Mouse (Mus musculus) c-Kit-positive CD71-positive TER-119-negative erythroid progenitor cells, embryonic 14.5 days (primary cell): ENCODE data around the gene Spaca4.
A peak's percentile ranks its signal among the peaks of the same experiment; 100 is the strongest.

Experiments
- DNase-seq: peaks from one replicate; pipeline ENCODE4 v3.0.0-alpha.2; 2013; ENCODE audit warnings: low read depth

Gene Spaca4

DNA sequence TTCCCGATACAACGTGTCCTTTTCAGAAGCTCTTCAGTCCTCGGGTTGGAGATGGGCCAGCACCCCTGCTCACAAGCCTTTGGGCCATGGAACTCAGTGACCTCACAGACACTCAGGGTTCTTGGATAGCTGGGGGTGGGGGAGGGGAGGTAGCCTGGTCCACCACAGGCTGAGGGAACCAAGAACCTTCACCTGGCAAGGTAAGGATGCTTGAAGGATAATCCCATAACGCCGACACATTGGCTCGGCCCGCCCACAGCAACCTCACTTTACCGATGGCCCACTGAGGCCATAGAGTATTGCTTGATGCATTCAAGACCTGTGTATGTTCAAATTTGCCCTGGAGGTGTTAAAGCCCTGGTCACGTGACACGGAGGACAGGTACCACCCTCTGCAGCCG, at the start of gene Spaca4:
Gene Spaca4, minus strand, starts transcription at position 101 of the 400 bp plus-strand sequence.
- DNase-seq: no peak

DNA sequence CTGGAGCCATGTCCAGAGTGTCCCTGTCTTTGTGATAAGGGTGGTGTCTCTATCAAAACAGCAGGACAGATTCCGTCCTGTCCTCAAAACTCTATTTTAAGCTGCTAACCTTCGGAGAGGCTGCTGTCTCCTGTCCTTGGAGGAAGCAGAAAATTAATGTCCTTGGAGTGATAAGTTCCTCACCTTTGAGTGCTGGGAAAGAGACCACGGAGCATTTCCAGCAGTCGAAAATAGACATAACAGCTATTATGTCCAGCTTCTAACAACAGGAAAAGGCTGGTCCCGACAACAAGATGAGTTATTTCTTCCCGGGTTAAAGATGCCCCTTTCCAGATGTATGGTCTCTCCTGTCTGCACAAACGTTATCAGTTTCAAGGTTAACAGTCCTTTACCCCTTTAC, 49.6 kb upstream of the Spaca4 start:
- DNase-seq: no peak

DNA sequence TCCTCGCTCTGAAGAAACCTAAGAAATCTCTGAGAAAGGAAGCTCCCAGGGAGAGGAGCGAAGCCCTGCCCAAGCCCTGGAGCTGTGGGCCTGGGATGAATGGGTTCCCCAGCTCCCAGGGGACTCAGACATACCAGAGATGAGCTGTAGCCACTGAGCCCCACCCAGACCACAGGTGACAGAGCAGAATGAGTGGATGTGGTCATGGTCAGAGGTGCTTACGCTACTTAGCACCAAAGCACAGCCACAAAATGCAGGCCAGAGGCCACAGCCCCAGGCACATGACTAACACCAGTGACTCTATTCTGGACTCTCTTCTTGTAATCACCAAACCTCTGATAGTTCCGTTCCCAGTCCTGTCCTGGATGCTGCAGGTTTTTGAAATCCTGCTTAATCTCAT, 45.5 kb upstream of the Spaca4 start:
- DNase-seq: no peak

DNA sequence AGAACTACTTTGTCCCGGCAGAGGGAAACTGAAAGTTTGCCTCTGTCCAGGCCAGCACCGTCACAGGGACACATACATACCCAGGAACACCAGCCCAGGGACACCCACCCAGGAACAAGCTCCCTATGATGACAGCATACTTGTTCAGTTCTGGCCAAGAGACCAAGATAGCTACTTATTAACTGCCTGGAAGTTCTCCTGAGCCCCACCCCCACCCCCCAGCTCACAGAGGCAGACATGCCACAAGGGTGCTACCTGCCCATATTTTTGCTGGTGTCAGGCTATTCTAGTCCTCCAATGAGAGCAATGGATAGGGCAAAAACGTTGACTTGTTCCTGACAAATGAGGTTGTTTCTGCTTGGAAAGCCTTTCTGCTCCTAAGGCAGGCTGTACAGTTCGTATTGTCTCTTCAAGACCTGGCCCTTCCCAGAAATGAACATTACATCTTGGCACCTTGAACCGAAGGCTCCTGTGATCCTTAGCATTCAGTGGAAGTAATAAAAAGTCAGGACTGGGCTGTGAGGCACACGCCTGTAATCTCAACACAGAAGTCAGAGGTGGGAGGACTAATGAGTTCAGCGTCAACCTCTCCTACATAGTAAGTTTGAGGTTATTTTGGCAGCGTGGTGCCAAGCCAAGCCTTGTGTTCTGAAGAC, 44.9 kb upstream of the Spaca4 start:
- DNase-seq: no peak

DNA sequence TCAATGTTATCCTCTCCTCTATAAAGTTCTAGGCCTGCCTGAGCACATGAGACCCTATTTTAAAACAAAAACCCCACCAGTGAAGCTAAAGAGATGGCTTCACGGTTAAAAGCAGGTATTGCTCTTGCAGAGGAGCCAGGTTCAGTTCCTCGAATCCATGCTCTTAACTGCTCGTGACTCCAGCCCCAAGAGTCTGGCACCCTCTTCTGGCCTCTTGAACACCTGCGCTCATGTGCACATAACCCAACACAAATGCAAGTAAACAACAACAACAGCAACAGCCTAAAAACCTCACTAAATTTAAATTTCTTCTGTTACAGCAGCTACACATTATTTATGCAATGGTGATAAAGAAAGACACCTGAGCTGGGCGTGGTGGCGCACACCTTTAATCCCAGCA, 41.9 kb upstream of the Spaca4 start:
- DNase-seq: no peak

DNA sequence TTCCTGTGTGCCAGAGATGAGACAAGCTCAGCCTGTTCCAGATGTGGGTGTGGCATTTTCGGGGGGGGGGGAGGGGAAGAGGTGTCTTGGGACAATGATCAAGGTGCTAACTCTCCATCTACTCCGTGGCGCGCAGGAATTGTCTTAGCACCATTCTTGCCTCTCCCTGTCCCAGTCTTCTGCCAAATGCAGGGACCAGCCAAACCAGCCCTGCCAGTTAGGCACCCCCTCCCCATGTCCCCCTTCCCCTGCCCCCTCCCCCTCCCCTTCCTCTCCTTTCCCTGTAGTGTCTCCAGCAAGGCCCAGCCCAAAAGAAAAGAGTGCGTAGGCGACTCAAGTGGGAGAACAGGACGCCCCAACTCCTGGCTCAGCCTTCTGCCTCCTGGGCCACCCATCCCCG, 41.2 kb upstream of the Spaca4 start:
- no peak for DNase-seq

DNA sequence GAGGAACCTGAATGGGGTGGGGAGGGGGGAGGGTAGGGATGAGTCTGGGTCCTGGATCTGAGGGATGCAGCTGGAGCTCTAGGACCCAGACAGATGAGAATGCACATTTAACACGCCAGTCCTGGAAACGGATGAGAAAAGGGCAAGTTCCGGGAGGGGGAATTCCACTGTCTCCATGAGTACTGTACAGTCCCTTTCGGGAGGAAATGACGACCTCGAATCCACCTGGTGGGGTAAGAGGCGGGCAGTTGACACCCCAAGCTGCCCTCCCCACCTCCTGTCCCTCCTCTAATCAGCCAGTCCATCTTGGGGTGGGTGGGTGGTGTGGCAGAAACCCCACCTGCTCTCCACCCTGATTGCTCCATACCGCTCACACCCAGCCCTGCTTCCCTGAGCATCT, 40.4 kb upstream of the Spaca4 start:
- no peak for DNase-seq

DNA sequence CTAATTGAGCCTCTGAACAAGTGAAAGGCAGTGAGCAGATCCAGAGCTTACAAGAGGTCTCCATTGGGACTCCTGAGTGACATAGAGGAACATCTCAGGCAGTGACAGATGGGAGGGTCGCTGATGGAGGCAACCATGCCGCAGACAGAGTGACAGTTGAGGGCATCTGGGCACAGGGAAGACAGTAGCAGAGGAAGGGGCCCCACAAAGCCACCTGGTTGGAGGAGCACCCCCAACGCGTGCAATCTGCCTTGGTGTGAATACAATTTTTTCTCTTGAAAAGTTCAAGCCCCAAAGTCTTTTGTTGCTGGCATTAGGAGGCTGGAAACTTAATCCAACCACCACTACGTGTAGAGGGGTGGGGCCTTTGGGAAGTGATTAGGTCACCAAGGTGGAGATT, 34.5 kb upstream of the Spaca4 start:
- DNase-seq: no peak

DNA sequence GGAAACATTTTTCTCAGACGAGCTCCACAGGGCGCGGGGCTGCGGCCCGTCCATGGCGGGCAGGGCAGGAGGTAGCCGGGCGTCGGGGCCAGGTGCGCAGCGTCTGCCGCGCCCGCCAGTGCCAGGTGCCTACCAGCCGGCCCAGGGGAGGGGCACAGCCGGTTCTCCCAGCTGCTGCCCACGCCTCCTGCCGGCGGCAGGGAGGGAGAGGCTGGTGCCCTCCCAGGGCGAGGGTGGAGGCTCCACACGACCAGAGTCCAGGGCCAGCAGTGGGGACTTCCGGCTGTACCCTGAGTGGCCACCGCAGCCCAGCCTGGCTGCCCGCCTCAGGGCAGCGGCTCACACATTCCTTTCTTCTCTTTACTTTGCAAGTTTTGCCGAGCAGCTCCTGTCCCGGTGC, 33.8 kb upstream of the Spaca4 start:
- DNase-seq: no peak

DNA sequence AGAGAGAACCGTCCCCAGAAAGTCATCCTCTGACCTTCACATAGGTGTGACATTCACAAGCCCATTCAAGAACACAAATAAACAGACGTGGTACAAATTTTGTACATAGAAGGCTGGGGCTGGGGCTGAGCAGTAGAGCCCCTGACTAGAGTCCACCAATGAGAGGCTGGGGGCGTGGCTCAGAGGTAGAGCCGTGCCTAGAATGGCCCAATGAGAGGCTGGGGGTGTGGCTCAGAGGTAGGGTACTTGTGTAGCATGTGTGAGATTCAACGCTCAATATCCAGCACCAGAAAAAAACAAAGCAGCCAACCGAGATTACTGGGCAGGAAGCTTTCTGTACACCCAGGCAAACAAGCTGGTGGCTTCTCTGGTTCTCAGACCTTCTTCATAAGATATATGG, 30.1 kb upstream of the Spaca4 start:
- DNase-seq: no peak

DNA sequence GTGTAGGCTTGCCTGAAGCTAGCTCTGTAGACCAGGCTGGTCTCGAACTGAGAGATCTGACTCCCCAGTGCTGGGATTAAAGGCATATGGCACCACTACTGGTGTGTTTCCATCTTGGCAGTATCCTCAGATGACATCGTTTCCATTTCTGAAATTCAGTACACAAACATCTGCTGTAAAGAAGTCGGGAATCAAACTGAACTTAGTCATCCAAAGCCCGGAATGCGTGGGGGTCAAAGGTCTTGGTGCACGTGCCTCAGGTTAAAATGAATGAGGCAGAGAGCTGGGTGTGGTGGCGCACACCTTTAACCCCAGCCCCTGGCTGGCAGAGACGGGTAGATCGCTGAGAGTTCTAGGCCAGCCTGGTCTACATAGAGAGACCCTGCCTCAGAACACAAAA, 24.5 kb upstream of the Spaca4 start:
- DNase-seq: no peak

DNA sequence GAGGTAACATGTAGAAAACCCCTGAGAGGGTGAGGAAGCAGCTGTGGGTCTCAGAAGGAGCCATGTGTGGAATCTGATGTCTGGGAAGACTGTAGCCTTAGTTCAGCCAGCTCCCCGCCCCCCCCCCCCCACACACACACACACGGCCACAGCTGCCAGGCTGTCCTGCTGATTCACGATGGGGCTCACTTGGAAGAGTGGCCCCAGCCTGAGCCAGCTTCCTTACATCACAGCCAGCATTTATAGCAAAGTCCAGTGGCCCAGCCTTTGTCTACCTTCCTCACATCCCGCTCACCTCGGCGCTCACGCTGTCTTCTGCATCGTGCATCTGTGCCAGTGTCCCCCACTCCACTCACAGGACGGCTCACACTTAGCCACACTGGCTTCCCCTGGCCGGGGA, 23.8 kb upstream of the Spaca4 start:
- no peak for DNase-seq

DNA sequence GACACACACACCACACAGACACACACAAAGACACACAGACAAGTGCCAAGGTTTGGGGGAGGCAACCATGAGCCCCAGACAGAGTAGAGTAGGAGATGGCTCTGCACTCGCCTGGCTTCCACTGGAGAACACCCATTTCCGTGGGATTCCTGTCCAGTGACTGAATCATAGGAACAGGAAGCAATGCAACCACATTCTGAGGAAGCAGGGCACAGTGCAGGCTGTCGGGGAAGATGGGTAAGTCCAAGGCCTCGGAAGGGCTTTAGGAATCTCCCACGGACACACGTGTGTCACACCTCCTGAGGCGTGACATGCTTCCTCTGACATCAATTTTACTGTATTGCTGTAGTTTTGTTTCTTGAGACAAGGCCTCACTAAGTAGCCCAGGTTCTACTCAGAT, 22.5 kb upstream of the Spaca4 start:
- no peak for DNase-seq

DNA sequence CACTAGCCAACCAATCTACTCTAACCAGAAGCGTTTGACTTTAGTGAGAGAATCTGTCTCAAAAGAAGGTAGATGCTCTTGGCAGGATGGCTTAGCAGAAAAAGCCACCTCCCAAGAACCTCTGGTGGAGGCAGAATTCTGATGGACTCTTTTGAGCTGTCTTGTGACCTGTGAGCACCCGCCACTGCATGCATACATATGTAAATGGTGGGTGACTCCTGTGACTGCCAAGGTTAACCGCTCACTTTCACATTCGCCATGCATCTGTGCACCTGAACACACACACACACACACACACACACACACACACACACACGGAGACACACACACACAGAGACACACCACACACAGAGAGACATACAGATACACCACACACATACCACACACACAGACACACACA, 21.8 kb upstream of the Spaca4 start:
- no peak for DNase-seq

DNA sequence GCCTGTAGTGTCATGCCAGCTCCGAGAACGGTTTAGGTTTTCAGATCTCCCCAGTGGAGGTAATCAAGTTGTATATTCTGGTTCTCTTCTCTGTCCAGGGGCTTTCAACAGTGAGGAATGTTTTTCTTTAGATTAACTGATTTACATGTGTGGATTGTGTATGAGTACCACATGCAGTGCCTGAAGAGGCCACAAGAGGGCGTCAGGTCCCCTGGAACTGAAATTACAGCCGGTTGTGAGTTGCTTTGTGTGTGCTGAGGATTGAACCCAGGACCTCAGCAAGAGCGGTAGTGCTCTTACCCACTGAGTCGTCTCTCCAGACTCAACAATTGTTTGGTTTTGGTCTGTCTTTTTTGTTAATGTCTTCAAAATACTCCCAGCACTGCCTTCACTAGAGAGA, 20.9 kb upstream of the Spaca4 start:
- DNase-seq: no peak

DNA sequence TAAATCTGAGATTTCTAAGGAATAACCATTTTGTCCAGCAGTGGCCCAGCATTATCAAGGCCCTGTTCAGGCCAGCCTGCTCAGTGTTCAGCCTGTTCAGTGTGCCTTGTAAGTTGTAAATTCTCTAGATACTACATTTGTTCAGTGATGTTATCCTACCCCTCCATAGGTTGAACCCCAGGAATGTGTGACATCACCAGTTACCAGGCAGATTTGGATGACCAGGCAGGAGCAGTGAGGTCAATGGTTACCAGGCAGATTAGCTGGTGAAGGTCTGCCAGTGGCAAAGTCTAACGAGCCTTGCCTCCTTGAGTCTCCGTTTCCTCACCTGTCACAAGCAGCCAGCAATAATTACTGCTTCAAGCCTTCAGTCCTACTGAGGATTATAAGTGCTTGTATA, 18.8 kb upstream of the Spaca4 start:
- DNase-seq: peak; percentile 34

DNA sequence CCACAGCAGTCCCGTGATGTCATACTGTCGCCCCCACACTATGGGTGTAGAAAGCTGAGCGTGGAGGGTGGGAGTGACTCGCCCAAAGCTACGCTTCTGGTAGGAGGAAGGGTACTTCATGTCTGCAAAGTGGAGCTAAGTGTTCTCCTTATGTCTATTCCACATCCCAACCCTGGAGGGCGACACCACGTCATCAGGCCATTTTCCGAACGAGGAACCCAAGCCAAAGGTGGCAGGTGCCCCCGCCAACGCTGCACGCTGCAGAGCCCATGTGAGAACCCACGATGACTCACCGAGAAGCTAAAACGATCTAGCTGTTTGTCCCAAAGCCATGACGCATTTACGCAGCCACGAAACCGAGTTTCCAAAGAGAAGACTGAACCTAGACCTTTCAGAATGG, 16.7 kb upstream of the Spaca4 start:
- DNase-seq: no peak

DNA sequence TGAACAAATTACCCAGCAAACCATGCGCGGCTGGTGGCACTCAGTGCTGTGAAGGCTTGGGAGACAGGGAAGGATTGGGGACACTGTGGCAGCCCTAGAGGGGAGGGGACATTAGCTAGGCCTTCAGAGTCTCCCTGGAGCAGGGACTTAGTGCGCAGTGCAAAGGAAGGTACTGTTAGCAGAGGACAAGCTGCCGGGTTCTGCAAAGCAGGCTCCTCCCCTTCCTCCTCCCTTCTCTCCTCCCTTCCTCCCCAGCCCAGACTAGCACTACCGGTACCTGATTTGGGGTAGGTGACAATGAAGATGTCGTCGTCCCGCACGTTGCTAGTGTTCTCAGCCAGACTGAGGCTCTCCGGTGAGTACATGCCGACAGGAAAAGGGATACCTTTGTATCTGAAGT, 16.2 kb upstream of the Spaca4 start:
- no peak for DNase-seq

DNA sequence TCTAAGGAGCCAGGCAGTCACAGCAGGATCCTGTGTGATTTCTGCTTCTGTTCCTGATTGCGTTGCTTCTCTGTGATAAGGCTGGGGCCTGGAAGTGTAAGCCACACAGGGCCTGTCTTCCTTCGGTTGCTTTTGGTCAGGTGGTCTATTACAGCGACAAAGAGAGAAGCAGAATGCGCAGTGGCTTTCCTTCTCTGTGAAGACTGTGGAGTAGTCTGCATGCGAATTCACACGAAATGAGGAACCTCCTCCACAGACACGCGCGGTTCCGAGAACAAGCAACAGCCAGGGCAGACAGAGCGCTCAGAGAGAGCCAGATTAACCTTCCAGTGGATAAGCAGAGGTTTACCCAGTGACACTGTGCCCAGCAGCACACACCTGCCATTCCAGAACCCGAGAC, 15.7 kb upstream of the Spaca4 start:
- no peak for DNase-seq

DNA sequence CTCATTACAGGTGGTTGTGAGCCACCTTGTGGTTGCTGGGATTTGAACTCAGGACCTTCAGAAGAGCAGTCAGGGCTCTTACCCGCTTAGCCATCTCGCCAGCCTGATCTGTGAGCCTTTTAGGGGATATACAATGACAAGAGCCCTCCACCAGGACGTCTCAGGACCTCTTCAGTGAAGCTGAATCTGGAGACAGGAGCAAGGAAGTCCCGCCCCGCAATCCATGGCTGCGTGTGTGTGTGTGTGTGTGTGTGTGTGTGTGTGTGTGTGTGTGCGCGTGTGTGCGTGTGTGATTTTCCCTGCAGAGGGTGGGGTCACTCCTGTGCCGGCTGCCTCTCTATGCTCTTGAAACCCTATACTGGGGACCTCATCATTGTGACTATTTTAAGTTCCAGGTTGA, 14.2 kb upstream of the Spaca4 start:
- no peak for DNase-seq

DNA sequence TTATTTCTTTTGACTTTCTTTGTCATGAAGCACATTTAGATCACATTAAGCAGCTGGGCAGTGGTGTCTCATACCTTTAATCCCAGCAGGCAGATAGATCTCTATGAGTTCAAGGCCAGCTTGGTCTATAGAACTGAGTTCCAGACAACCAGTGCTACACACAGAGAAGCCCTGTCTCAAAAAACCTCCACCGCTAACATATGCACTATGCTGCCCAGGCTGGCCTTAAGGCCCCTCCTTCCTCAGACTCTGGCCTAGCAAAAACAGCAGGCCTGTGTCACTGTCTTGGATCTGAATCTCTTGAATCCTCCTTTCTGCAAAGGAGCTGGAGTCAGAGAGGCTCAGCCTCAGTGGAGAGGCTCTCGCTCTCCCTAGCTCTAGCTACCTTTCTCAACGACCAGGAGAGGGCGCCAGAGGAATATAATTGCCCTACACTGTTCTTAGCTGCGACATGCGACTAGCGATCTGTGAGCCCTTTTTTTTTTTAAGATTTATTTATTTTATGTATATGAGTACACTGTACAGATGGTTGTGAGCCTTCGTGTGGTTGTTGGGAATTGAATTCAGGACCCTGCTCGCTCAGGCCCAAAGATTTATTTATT, 13.7 kb upstream of the Spaca4 start:
- DNase-seq: peak; percentile 87

DNA sequence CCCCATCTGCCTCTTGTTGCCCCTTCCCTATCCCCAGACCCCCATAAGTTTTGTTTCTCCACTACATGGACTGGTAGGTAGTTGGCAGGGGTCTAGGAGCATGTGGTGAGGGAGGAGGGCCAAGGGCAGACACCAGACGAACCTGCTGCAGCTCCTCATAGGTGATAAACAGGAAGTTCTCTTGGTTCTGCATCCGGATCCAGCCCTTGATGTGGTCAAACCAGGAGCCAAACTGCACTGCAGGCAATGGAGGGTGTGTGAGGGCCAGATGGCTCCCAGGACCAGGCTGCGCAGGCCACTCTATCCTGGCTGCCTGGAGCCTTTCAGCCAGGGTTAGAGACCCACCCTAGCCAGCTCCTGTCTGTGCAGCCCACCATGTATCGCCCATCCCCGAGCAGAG, 7.9 kb upstream of the Spaca4 start:
- DNase-seq: no peak

DNA sequence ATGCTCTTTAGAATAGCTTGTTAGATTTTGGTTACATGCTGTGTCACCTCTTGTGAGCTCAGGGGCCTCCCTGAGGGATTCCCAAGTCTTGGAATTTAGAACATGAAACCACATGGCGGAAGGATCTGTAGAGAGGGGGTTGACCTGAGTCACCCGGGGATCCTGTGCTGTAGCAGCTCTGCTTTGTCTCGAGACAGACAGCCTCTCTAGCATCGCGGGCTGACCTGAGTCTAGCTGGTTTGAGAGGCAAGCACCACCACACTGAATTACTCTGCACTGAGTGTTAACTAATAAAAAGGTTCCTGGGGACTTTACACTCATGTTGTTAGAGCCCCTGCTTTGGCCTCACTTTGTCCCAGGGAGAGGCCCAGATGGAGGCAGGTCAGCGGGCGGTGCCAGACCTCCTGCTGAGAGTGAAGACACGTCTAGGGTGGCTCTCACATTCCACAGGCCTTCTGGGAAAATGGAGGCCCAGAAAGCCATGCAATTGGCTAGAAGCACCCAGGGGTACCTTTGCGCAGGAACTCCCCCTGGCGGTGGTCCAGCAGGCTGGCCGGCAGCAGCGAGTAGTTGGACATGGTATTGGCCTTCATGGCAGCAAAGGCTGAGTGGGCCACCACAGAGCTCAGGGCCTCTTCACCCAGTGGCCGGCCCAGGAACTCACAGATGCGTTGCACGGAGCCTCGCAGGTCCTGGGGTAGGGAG, 5.3 kb upstream of the Spaca4 start:
- no peak for DNase-seq

DNA sequence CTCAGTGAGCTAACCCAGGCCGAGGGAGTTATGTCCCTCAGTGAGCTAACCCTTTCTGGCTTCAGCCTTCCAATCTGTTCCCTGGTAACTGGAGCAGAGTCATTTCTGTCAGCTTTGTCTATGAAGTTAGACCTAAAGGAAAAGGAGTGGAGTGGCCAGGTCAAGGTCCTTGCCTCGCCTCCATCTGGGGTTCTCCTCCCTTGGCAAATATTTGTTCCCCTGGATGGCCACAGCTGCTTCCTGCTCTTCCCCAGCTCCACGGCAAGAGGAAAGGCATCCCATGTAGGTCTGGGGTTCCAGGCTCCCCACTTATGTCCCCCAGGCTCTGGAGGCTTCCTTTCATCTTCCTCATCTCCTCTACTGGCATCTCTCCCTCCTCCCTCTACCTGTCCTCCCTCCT, 2.0 kb upstream of the Spaca4 start:
- no peak for DNase-seq
